Mouse (Mus musculus) megakaryocyte, adult 5-6 weeks (primary cell): ENCODE results near the gene Rassf5. TPM values are rescaled to one million over a fixed set of nuclear protein-coding genes. Genes with fewer than 3 reads are reported as not detected.

Experiments used
- ATAC-seq: 2 replicates; pipeline ENCODE4 v1.8.0; 2016; ENCODE audit warnings: mild to moderate bottlenecking, inconsistent platforms; ENCODE audit not compliant: poor library complexity, severe bottlenecking
- total RNA-seq, 2 experiments: library from RNA; stranded (forward) in 1 of 2; stranded (reverse) in 1 of 2; fragments of 153-499, 151-499 nt in 1 of 2; fragments of 221-1000, 200-1000 nt in 1 of 2; gene quantifications; 2 replicates each; pipeline versions ENCODE4 v1.2.3 to v1.2.4; 2015 to 2017

Rassf5 gene
- total RNA-seq, 2 experiments from 2014 or later, result 81.7 to 99.6 TPM

DNA sequence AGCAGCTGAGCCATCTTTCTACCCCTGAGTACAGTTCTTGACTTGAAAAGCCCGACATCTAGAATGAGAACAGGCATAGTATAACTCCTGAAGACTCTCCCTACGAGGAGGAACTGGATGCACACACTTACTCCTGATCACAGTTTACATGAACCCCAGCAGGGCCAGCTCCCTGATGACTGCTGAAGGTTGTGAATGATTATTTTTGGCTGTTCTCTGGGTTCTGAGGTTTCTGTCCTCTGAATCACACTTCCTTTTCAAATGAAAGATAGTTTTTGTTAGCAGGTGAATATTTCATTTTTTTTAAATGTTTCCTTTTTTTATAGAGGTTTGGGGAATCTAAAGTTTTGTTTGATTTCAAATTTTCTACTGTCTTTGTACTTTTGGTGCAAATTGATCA is 103.6 kb downstream of the Rassf5 start:
- ATAC-seq, result no peak

GRCm38 (mm10) chr1:131139102-131140095 is 105.7 kb downstream of the Rassf5 start:
- ATAC-seq, result peak; percentile 49

- ATAC-seq, result peak; percentile 83
Measured at GRCm38 (mm10) chr1:131138191-131139016, 106.7 kb downstream of the Rassf5 start, which contains the start of gene Dyrk3. TSS of gene Dyrk3 (minus strand) at chr1:131138340.

DNA sequence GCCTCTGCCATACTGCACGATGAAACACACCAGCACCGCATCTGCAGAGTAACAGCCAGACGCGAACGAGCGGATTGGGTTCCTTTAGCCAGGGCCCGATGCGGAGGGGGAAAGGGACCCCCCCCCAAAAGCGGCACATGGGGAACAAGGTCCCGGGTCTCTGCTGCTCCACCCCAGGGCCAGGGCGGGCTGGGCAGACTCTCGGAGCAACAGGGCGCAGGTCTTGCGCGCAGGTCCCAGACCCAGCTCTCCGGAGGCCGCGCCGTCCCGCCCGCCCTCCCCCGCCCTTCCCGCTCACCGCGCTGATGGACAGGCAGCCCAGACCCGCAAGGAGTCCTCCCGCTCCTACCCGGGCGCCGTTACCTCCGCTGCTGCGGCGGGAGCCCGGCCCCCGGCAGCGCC is 107.3 kb downstream of the Rassf5 start:
- no peak for ATAC-seq

DNA sequence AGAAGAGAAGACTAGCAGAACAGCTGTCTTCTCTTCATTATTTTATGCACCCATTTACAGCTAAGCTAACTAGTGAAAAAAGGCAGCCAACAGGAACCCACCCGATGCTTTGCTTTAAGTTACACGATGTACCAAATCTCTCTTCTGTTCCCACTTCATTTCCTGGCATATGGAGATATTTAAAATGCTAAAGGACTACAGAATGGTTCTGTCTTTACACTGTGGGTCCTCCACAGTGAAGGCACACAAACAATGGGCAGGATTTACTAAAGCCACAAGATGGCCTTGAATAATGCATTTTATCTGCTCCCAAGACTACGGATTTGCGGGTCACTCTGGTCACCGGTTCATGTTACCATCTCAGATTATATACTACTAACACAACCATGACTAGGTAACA is 107.9 kb downstream of the Rassf5 start:
- ATAC-seq, result no peak

GRCm38 (mm10) chr1:131135960-131136629 is 109.0 kb downstream of the Rassf5 start:
- no peak; the same call in 1 of the 2 replicates for ATAC-seq

- no peak for ATAC-seq
Measured at GRCm38 (mm10) chr1:131134942-131135522, 110.0 kb downstream of the Rassf5 start.

GRCm38 (mm10) chr1:131134231-131134630 is 110.8 kb downstream of the Rassf5 start:
- no peak for ATAC-seq

Other genes starting within 250 kb of the Rassf5 start
- gene Il10, start 225.4 kb downstream of the Rassf5 start, total RNA-seq (2015), result not detected in 2 replicates
- 0.49 TPM in 1 of 2 replicates, not detected in the other for gene Il10, start 225.4 kb downstream of the Rassf5 start, total RNA-seq (2017)
- gene Mapkapk2, start 147.4 kb downstream of the Rassf5 start, total RNA-seq (2015), result 210 and 215 TPM in 2 replicates
- gene Mapkapk2, start 147.4 kb downstream of the Rassf5 start, total RNA-seq (2017), result 210 and 216 TPM in 2 replicates
- 3.4 and 4.6 TPM in 2 replicates for gene Dyrk3, start 106.9 kb downstream of the Rassf5 start, total RNA-seq (2015)
- gene Dyrk3, start 106.9 kb downstream of the Rassf5 start, total RNA-seq (2017), result 4.1 and 4.8 TPM in 2 replicates
- gene Eif2d, start 92.1 kb downstream of the Rassf5 start, total RNA-seq (2015), result 28.7 and 31.0 TPM in 2 replicates
- gene Eif2d, start 92.1 kb downstream of the Rassf5 start, total RNA-seq (2017), result 23.1 and 24.5 TPM in 2 replicates
- gene Ikbke, start 34.3 kb upstream of the Rassf5 start, total RNA-seq (2015), result 18.6 and 28.4 TPM in 2 replicates
- gene Ikbke, start 34.3 kb upstream of the Rassf5 start, total RNA-seq (2017), result 24.1 and 24.9 TPM in 2 replicates